Mouse (Mus musculus) embryo, embryonic 9.5 days (tissue): ENCODE results near the gene Fkbp9.

Experiments
- DNase-seq: peaks from one replicate; pipeline ENCODE4 v3.0.0-alpha.2; 2017; ENCODE audit errors: extremely low spot score

Gene Fkbp9

DNA sequence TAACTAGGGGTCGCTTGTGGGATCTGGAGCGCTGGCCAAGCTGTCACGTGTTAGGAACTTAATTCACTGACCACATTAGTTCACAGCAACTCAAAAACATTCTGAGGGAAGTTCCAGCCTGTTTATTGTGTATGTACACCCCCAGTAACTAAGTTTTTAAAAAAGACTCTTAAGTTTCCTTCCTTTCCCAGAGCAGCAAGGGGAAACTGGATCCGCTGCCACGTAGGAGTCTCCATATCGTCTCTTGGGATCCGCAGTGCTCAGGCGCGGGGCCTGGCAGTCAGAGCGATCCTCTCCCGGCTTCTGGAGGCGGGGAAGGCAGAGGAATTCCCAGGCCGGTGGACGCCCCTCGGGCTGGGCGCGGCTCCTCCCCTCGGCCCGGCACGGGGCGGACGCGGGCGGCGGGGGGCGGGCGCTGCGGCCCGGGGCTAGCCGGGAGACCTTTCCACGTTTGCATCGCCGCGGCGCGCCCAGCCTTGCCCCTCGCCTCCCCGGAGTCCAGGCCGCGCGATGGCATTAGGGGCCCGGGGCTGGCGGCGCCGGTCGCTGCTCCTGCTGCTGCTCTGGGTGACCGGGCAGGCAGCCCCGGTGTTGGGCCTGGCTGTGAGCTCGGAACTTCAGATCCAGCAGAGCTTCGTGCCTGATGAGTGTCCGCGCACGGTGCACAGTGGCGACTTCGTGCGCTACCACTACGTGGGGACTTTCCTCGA lies at the start of gene Fkbp9:
Gene Fkbp9, plus strand, starts transcription at position 363 of the 710 bp plus-strand sequence.
- DNase-seq, result peak; percentile 90

DNA sequence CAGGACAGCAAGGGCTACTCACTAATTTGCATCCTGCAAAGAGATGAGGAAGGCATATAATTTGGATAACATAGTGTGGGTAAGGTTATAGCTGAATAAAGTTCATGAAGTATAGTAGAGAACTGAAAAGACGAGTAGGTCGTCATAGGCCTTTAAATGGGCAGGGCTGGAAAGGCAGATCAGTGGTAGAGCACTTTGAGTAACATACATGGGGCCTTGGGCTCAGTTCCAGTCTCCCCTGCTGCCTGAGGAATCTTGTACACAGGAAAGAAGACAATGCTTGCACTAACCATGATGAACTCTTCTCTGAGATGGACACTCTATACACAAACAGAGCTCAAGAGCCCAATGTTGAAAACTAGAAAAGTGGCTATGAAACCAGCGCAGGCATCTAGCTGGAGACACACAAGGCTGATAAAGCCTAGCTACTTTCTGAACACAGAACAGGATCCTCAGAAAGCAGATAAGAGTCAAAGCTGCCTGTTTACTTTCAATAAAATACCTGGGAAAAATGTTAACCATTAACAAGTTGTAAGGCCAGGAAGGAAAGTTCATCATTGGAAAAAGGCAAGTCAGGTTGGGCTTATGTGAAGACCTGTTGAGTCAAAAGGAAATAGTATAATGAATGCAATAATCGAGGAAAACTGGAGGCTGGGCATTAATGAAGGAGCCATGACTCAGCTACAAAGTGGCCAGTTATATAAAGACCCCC lies 48.1 kb upstream of the Fkbp9 start:
- DNase-seq, result no peak

- no peak for DNase-seq
These were observed 46.8 kb upstream of the Fkbp9 start for GRCm38 (mm10) chr6:56785068-56785467.

DNA sequence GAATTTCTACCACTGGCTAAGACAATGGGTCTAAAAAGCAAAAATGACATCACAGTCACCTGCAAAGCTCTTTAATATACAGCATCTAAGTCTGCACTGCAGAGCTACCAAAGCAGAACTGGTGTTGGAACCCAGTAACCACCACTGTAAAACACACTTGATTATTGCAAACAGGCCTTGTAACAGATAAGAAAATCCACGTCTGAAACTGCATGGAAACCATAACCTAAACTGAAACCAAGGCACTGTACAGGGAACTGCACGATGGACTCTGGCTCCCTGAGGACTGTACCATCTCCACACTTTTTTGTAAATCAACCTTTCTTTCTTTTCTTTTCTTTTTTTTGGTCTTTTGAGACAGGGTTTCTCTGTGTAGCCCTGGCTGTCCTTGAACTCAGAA lies 44.2 kb upstream of the Fkbp9 start:
- no peak for DNase-seq

DNA sequence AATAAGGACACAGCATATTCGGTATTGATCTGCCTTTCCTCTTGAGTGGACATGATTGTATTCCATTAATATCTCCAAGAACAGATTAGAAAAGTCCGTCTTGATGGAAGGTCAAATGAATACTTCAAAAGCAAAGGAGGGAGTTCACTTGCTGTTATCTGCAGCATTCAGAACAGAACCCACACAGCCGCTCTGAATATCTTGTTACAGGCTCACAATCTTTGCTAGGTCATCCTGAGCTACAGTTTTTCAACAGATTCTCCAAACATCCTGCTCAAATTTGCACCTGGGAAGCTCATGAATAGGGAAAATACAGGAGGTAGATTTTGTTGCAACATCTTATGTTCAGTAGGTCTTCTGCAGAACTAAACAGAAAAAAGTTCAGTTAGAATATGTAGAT lies 42.5 kb upstream of the Fkbp9 start:
- DNase-seq, result no peak

DNA sequence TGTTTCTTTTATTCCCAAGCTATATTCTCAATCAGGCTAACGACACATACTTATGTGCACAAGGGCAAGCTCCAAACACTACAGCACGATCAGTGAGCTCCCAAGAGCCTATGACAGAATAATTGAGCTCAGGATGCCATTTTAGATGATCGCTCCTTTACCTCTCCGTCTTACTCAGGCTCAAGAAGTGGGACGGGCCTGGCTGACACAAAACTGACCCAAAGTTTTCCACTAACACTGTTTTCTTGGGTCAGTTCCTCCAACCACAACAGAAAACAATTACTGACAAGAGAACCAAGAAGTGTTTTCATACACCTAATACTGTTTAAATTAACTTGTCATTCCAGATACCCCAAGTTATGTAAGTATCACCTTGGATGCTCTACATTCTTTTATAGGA lies 37.0 kb upstream of the Fkbp9 start:
- DNase-seq, result no peak

GRCm38 (mm10) chr6:56796232-56796631 lies 35.6 kb upstream of the Fkbp9 start:
- DNase-seq, result no peak

- peak; percentile 53 for DNase-seq
These were observed 35.2 kb upstream of the Fkbp9 start for GRCm38 (mm10) chr6:56796668-56797141.

- DNase-seq, result peak; percentile 93
These were observed 34.3 kb upstream of the Fkbp9 start, which contains the start of gene Kbtbd2 for GRCm38 (mm10) chr6:56797311-56798151. Gene Kbtbd2 (minus strand): TSS chr6:56797813.

- DNase-seq, result no peak
These were observed 33.8 kb upstream of the Fkbp9 start for GRCm38 (mm10) chr6:56798152-56798465.

- DNase-seq, result no peak
These were observed 26.8 kb upstream of the Fkbp9 start for GRCm38 (mm10) chr6:56805026-56805425.

GRCm38 (mm10) chr6:56806195-56806594 lies 25.7 kb upstream of the Fkbp9 start:
- no peak for DNase-seq

DNA sequence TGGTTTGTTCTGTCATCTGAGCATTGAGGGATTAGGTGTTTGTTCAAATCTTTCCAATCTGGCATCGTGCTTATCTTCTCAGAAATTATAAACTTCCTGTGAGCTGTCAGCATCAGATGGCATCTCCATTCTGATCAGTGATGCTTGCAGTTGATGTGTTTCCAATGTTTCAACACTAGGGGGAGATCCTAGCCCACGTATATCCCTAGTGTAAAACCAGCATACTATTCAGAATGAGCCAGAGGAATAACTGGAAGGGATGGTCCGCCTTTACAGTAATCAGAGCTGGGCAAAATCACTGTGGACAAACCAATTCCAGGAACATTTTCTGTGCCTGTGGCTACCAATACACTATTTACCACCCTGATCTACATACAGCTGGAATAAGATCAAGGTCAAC lies 23.2 kb upstream of the Fkbp9 start:
- DNase-seq, result peak; percentile 57

DNA sequence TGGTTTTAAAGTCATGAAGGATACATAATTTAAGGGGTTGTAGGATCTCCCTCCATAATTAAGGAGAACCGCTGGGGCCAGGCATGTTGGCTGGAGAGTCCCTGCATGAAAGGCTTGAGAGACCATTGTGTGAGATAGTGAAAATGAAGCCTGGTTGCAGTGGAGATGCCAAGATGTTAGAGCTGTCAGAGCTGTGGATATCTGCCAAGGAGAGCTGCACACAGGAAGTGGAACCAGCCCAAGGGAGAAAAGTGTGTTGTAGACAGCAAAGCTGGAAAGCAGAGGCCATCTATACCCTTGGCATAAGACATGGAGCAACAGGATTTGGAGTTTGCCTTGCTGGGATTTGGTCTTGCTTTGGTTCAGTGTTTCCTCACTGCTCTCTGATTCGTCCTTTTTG lies 18.5 kb upstream of the Fkbp9 start:
- no peak for DNase-seq

GRCm38 (mm10) chr6:56818436-56819123 lies 13.3 kb upstream of the Fkbp9 start:
- DNase-seq, result no peak

GRCm38 (mm10) chr6:56819124-56819487 lies 12.8 kb upstream of the Fkbp9 start:
- no peak for DNase-seq

GRCm38 (mm10) chr6:56825657-56826056 lies 6.2 kb upstream of the Fkbp9 start:
- no peak for DNase-seq

DNA sequence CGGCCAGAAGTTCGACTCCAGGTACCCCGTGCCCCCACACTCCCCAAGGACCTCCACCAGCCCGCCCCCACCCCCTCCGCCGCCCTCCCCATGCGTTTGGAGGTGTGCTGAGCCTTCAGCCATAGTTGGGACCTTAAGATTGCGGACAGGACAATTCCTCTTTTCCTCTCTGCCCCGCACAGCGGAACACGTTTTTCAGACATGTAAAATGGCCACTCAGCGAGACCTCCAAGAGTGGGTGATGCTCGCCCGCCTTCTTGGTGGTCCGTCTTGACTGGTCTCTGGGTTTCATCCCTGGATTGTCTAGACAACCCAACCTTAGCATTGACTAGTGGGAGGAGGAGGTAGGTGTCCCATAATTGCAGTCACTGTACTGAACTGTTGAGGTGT lies 543 bp downstream of the Fkbp9 start:
- DNase-seq, result no peak

GRCm38 (mm10) chr6:56832830-56833229 lies 971 bp downstream of the Fkbp9 start:
- no peak for DNase-seq

GRCm38 (mm10) chr6:56834769-56835168 lies 2.9 kb downstream of the Fkbp9 start:
- DNase-seq, result no peak

DNA sequence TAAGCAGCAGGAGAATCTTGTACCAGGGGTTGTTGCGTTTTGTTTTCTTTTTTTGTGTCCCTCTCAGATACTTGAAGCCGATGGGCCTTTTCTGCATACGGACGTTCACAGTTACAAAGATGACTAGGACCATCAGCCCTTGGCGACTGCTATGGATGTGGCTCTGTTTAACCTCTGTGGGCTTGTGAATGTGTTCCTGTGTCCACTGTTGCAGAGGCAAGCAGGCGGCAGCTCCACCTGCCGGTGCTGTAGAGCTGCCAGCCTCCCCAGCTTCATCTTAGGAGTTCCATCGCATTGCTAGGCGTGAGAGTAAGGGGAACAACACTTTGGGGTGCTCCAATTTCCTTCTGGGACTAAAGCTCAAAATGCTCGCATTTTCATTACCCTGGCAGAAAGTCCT lies 3.7 kb downstream of the Fkbp9 start:
- no peak for DNase-seq

- no peak for DNase-seq
These were observed 5.3 kb downstream of the Fkbp9 start for GRCm38 (mm10) chr6:56837166-56837565.
